Mouse (Mus musculus): ENCODE measurements around the gene Sema6d.

Sema6d gene

DNA sequence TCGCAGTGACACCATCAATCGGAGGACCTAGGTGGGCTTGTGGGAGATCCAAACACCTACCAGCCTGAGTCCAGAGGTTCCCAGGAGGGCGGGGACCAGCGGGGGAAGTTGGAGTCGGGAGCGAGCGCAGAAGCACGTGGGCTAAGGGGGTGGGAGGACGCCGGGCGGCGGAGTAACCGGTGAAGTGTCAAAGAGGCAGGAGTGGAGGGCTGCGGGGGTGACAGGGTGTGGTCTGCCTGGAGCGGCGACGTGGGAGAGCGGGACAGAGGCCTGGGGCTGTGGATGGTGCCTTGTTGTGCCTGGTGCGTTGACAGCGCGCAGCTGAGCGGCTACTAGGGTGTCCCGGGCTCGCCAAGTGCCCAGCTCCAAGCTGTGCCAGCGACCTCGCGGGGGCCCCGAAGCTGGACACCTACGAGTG, at the start of gene Sema6d:
TSS of gene Sema6d (plus strand) at position 157 of the 418 bp plus-strand sequence.
- no peak for DNase-seq (ENCODE audit: low read depth, low spot score)

DNA sequence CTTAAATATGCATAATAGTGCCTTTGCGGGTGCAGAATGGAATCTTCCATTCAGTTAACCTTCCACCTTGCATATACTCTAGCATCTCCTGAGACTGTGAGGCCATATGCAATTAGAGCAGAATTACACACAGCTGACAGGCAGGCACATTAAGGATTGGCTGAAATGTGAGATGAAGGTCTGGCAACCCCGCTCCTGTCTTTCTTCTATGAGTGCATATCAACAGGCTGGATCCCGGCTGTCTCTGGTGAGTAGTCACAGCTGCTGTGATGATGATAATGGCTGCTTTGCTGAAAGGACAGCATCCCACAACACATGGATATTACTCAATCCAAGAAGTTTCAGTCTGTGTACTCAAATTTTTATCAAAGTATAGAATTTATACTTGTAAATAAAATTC, 29.9 kb upstream of the Sema6d start:
- DNase-seq (ENCODE audit: low read depth, low spot score): no peak

DNA sequence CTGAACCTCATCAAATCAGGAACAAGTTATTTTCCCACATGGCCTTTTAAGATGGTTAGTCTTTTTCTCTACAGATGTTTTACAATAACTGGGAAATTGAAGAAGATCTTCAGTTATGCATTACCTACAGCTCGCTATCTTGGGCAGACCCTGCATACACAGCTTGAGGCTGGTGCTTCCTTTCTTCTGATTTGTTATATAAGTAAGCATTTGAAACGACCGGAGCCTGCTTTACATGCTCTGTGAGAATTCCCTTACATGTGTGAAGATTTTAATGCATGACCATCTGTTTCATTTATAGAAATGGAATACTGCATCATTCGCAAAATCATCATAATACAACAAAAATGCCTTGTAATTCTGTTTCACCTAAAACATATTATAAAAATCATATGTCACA, 21.4 kb upstream of the Sema6d start:
- DNase-seq (ENCODE audit: low read depth, low spot score): no peak

DNA sequence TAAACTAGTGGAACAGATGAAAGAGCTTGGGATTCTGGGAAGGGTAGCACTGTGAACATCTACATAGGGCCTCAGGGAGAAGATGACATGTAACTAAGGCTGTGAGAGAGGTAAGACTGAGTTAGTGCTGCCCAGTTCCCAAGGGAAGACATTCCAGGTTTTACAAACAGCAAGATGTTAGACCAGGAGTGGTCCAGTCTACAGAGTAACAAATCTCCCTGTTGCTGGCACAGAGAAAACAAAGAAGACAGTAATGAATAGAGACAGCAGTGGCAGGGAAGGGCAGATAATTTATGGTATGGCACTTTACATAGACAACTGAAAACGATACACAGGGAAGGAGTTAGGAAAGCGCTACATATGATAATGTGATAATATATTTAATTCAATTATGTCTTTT, 19.1 kb upstream of the Sema6d start:
- no peak for DNase-seq (ENCODE audit: low read depth, low spot score)

- DNase-seq (ENCODE audit: low read depth, low spot score): peak; percentile 26
Observed at GRCm38 (mm10) chr2:124071380-124071779, 18.4 kb upstream of the Sema6d start.

- no peak for DNase-seq (ENCODE audit: low read depth, low spot score)
Observed at GRCm38 (mm10) chr2:124090231-124091141, 717 bp downstream of the Sema6d start.

DNA sequence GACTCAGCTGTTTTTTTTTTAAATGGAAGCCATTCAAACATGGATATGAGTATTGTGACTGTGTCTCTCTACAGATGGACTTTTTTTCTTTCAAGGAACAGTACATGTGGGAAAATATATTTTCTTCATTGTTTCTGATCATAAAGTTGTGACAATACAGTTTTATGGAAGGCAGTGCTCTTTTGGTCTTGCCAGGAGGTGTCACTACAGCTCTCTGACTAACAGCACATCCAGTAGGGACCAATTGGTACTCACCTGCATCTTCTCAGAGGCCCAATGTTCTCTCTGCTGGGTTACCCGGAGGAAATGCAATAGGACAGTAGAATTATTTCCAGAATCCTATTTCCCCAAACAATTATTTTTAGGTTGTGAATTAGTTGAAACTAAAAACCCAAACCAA, 9.9 kb downstream of the Sema6d start:
- no peak for DNase-seq (ENCODE audit: low read depth, low spot score)

- peak; percentile 40 for DNase-seq (ENCODE audit: low read depth, low spot score)
Observed at GRCm38 (mm10) chr2:124100486-124101200, 10.9 kb downstream of the Sema6d start.

GRCm38 (mm10) chr2:124101201-124101517, 11.4 kb downstream of the Sema6d start:
- DNase-seq (ENCODE audit: low read depth, low spot score): no peak

GRCm38 (mm10) chr2:124101580-124101979, 11.8 kb downstream of the Sema6d start:
- no peak for DNase-seq (ENCODE audit: low read depth, low spot score)

- DNase-seq (ENCODE audit: low read depth, low spot score): no peak
Observed at GRCm38 (mm10) chr2:124103277-124103676, 13.5 kb downstream of the Sema6d start.

GRCm38 (mm10) chr2:124118469-124119243, 28.9 kb downstream of the Sema6d start:
- no peak for DNase-seq (ENCODE audit: low read depth, low spot score)

- DNase-seq (ENCODE audit: low read depth, low spot score): no peak
Observed at GRCm38 (mm10) chr2:124120355-124120754, 30.6 kb downstream of the Sema6d start.

GRCm38 (mm10) chr2:124121539-124121938, 31.8 kb downstream of the Sema6d start:
- no peak for DNase-seq (ENCODE audit: low read depth, low spot score)

DNA sequence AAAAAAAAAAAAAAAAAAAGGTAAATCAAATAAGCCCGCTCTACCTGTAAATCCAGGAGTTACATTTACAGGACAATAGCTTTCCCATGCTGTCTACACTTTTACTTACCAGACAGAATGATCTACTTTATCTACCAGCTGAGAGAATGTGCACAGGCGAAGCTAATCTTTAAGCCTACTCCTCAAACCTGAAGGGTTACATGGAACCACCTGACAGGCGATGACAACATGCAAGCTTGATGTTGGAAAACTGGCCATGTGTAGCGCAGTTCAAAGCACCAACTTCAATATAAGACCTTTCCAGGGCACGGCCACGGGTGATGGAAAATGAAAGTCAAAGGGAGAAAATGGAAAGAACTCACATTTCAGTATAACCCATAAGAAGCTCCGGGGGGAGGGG, 35.7 kb downstream of the Sema6d start:
- DNase-seq (ENCODE audit: low read depth, low spot score): no peak

- DNase-seq (ENCODE audit: low read depth, low spot score): no peak
Observed at GRCm38 (mm10) chr2:124126853-124127252, 37.1 kb downstream of the Sema6d start.

GRCm38 (mm10) chr2:124130876-124131275, 41.1 kb downstream of the Sema6d start:
- no peak for DNase-seq (ENCODE audit: low read depth, low spot score)

GRCm38 (mm10) chr2:124141510-124142044, 51.8 kb downstream of the Sema6d start:
- DNase-seq (ENCODE audit: low read depth, low spot score): no peak

DNA sequence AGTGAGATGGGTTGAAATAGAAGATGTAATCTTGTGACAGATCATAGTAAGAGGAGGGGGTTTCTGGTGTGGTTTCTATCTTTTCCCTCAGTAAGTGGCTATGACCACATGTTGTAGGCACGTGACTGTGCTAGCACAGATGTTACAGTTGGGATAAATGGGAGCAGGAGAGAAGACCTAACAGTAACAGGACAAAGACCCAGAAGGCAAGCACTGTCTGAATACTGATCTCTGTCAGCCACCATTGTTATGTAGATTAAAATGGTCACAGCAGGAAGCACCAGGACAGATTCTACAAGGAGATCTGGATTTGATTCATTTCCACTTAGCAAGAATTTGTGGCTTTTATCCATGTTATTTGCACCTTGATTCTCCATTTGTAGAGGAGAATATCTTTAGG, 55.8 kb downstream of the Sema6d start:
- DNase-seq (ENCODE audit: low read depth, low spot score): no peak

DNA sequence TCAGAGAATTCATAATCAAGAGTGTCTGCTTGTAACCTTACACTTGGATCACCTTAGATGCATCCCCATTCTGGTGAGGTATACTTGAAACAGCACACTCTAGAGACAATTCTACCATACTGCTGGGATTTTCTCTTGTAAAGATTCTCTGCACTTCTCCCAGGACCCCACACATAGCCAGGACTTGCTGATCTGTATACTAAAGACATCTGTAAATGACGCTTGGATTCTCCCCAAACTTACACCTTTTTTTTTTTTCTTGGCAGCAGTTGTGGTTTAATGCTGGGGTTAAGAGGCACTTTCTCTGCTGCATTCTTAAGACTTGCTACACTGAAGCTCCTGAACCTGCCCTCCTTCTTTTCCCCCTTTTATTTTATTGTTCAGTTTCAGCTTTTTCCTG, 68.4 kb downstream of the Sema6d start:
- DNase-seq (ENCODE audit: low read depth, low spot score): no peak

DNA sequence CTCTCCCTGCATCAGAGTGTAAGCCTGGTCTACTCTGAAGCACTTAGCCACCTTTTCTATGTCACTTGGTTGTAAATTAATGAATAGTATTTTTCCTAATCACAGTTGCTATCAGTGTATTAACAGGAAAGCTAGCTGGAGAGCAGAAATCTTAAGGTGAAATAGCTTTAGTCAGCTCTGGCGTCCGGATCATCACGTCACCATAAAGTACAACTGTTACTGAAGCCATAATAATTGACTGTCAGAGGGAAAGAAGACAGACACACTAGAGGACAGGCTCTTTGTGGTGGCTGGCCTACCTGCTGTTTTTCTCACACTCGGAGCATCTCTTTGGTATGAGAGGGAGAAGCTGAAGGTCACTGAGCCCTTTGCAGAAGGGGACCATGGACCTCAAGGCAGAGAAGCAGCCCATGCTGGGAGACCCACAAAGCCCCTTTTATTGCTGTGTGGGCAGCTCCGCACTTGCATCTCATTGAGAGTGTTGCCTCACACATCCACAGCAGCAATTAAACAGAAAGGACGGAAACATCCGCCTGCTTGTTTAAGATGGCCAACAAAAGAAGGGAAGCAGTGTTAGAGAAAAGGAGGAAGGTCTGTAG, 72.3 kb downstream of the Sema6d start:
- no peak for DNase-seq (ENCODE audit: low read depth, low spot score)

DNA sequence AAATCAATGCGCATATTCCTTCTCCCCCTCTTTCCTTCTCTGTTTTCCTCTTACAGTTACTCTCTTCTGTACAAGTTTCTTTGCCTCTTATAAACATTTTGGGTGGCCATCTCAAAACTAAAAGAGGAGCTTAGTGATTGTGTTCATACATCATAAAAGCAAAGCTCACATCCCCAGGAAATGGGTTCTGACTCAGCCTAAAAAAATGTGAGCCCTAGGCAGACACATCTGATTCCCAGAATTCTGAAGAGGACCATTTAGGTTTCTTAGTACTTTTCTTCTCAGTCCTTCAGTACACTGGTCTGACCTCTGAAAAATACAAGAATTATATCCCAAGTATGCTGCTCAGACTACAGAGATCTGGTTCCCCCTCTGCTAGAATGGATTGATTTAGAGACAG, 78.6 kb downstream of the Sema6d start:
- no peak for DNase-seq (ENCODE audit: low read depth, low spot score)
